ENCODE assay signal across 7 mouse cellular contexts in the genomic region with DNA sequence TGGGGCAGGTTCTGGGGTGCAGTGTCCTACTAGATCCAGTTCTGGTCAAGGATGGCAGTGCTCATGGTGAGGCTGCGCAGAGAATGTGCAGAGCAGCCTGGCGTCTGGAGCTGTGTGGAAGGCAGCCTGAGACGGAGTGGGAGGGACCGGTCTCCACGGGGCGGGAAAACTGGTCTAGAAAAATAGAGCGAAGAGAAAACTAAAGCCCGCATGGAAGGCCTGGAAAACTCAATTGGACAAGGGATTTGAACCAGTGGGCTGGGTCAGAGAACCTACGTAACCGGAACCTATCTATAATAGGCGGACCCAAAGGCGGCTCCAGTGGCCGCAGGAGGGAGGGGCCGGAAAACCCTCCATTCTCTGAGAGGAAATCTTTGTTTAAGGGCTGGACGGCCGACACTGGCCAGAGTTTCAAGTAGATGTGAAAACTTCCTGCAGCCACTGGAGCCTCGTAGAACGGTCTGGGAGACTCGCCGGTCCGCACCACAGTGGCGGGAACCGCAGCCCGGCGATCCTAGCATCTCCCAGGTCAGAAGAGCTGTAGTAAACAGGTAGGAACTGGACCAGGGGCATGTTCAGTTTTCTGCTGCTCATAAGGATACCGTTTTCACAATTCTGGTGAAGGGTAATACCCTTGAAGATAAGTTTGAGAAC. TPM values are rescaled to one million over a fixed set of nuclear protein-coding genes. Genes with fewer than 3 reads are reported as not detected.
A peak's percentile ranks its signal among the peaks of the same experiment; 100 is the strongest.
DNase-seq lines count a peak whose midpoint lies in the region; ATAC-seq lines count a peak whose summit lies in the region.

A gene (plus strand): TSS at position 399 of the 654 bp plus-strand sequence.

- peaks cover 4% of the 10 kb centered on the region; the same call in 1 of the 2 replicates for H3K4me1 ChIP-seq in embryonic facial prominence, embryonic 12.5 days
- H3K4me1 ChIP-seq in limb, embryonic 11.5 days (ENCODE audit: control insufficient read depth, insufficient read depth, low read length) = no peaks in the 10 kb centered on the region
- peaks cover 10% of the 10 kb centered on the region for H3K4me1 ChIP-seq in midbrain, embryonic 14.5 days (ENCODE audit: control insufficient read depth, insufficient read depth, low read length)

- peak within 1 kb of the TSS; percentile 95 for H3K27ac ChIP-seq in embryonic facial prominence, embryonic 12.5 days
- H3K27ac ChIP-seq in limb, embryonic 11.5 days (replicated peaks; ENCODE audit: low read depth, low read length) = peak within 1 kb of the TSS; percentile 85
- peak within 1 kb of the TSS; percentile 86 for H3K27ac ChIP-seq in midbrain, embryonic 14.5 days (replicated peaks; ENCODE audit: low read depth, low read length)

- ATAC-seq in embryonic facial prominence, embryonic 12.5 days (ENCODE audit: insufficient number of reproducible peaks, insufficient read depth, low FRiP score, low TSS enrichment) = peak; percentile 98
- peak; percentile 97 for ATAC-seq in limb, embryonic 11.5 days (ENCODE audit: insufficient number of reproducible peaks, low FRiP score, low TSS enrichment, low read depth)
- ATAC-seq in midbrain, embryonic 14.5 days (ENCODE audit: low FRiP score, low TSS enrichment) = peak; percentile 96

- 7% methylated on average over 26 of the region's 26 CpGs for WGBS in embryonic facial prominence, embryonic 12.5 days
- WGBS in limb, embryonic 11.5 days = 5% methylated on average over 26 of the region's 26 CpGs
- 4% methylated on average over 26 of the region's 26 CpGs for WGBS in midbrain, embryonic 14.5 days

- H3K36me3 ChIP-seq in embryonic facial prominence, embryonic 12.5 days = peaks cover 8% of the 10 kb centered on the region; the same call in 1 of the 2 replicates
- peaks cover 4% of the 10 kb centered on the region; the same call in 1 of the 2 replicates for H3K36me3 ChIP-seq in limb, embryonic 11.5 days (ENCODE audit: control insufficient read depth, insufficient read depth, low read length)
- H3K36me3 ChIP-seq in midbrain, embryonic 14.5 days (ENCODE audit: control insufficient read depth, insufficient read depth, low read length) = peaks cover 15% of the 10 kb centered on the region

- peak within 1 kb of the TSS; percentile 73 for H3K4me3 ChIP-seq in embryonic facial prominence, embryonic 12.5 days
- peak within 1 kb of the TSS; percentile 53 for H3K4me3 ChIP-seq in limb, embryonic 11.5 days (ENCODE audit: low read depth, low read length)
- H3K4me3 ChIP-seq in midbrain, embryonic 14.5 days (replicated peaks; ENCODE audit: low read depth, low read length) = peak within 1 kb of the TSS; percentile 52

- DNase-seq in adrenal gland, postnatal 25 days = peak; percentile 76
- DNase-seq in heart, adult 11 months = peak; percentile 99
- DNase-seq in kidney, adult 18-20 months = peak; percentile 89
- peak; percentile 85 for DNase-seq in limb, embryonic 11.5 days (ENCODE audit: low spot score)
- peak; percentile 91 for DNase-seq in midbrain, embryonic 14.5 days
- DNase-seq in spleen, adult 18-20 months = peak; percentile 60 to 70

- peak within 1 kb of the TSS; percentile 70 for H3K9ac ChIP-seq in embryonic facial prominence, embryonic 12.5 days
- peak within 1 kb of the TSS; percentile 74 for H3K9ac ChIP-seq in limb, embryonic 11.5 days (ENCODE audit: low read length)
- H3K9ac ChIP-seq in midbrain, embryonic 14.5 days (replicated peaks; ENCODE audit: low read length) = peak within 1 kb of the TSS; percentile 61

- no peaks in the 10 kb centered on the region for H3K9me3 ChIP-seq in embryonic facial prominence, embryonic 12.5 days
- no peaks in the 10 kb centered on the region for H3K9me3 ChIP-seq in limb, embryonic 11.5 days (ENCODE audit: control insufficient read depth, low read length)
- H3K9me3 ChIP-seq in midbrain, embryonic 14.5 days (ENCODE audit: control insufficient read depth, low read length) = no peaks in the 10 kb centered on the region

- H3K4me2 ChIP-seq in embryonic facial prominence, embryonic 12.5 days (replicated peaks) = peak within 1 kb of the TSS; percentile 57
- H3K4me2 ChIP-seq in limb, embryonic 11.5 days (ENCODE audit: low read depth, severe bottlenecking) = peak within 1 kb of the TSS; percentile 56
- peak within 1 kb of the TSS; percentile 57 for H3K4me2 ChIP-seq in midbrain, embryonic 14.5 days (ENCODE audit: low read length)

- H3K27me3 ChIP-seq in embryonic facial prominence, embryonic 12.5 days = no peaks in the 10 kb centered on the region
- H3K27me3 ChIP-seq in limb, embryonic 11.5 days (ENCODE audit: control insufficient read depth, insufficient read depth, low read length) = no peaks in the 10 kb centered on the region
- no peaks in the 10 kb centered on the region for H3K27me3 ChIP-seq in midbrain, embryonic 14.5 days (ENCODE audit: control insufficient read depth, insufficient read depth, low read length)

RNA-seq across cellular contexts. Expression of the gene that starts here (rescaled TPM):
- 7.9 and 8.3 TPM in 2 replicates for total RNA-seq in adrenal gland, postnatal 25 days (2021)
- polyA plus RNA-seq in embryonic facial prominence, embryonic 12.5 days (2016; fragmentation: Nextera tagmentation; extraction: Ambion mirVana) = 17.7 and 20.6 TPM in 2 replicates
- 20.8 and 25.8 TPM in 2 replicates for polyA plus RNA-seq in limb, embryonic 11.5 days (2014; fragmentation: Nextera tagmentation; extraction: Ambion mirVana)
- 14.0 and 19.3 TPM in 2 replicates for polyA plus RNA-seq in midbrain, embryonic 14.5 days (2014; fragmentation: Nextera tagmentation; extraction: Ambion mirVana)

Comparison
In these comparisons a context has a peak if more than half of its experiments do, and no peak if none do; other contexts are left out.
1. Peak in every context shown above with its lines: DNase-seq, ATAC-seq, H3K4me3 ChIP-seq and H3K27ac ChIP-seq.